Mouse (Mus musculus) liver, postnatal 0 days (tissue): ENCODE data around the gene Pidd1. TPM values are rescaled to one million over a fixed set of nuclear protein-coding genes. Genes with fewer than 3 reads are reported as not detected.
"Not testable (repeated sequence)": the region's sequence is repeated elsewhere in the genome, so short reads cannot be mapped to it uniquely, and the experiment has no call there.

Experiments used
- ATAC-seq: fragments of 200-750 bp; cut with Nextera tagmentation; 2 replicates; pipeline ENCODE4 v1.8.0; 2017; ENCODE audit warnings: mild to moderate bottlenecking, moderate library complexity
- DNase-seq: peaks from one replicate; pipeline ENCODE4 v3.0.0-alpha.2; 2016
- H3K27ac ChIP-seq: fragments of 300-500 bp; sonication (generic); 2 replicates; pipeline ENCODE4 v1.5.1; 2014; ENCODE audit warnings: antibody characterized with exemption, moderate library complexity, mild to moderate bottlenecking, low read depth
- H3K27me3 ChIP-seq: fragments of 300-500 bp; sonication (generic); 2 replicates; pipeline ENCODE4 v1.6.1; 2014; ENCODE audit warnings: low read length, control low read depth, mixed read lengths; ENCODE audit not compliant: insufficient read depth
- H3K36me3 ChIP-seq: fragments of 300-500 bp; sonication (generic); replicated peaks from 2 replicates; pipeline ENCODE4 v1.6.1; 2014; ENCODE audit warnings: mild to moderate bottlenecking, control low read depth, low read length, moderate library complexity, mixed read lengths; ENCODE audit not compliant: insufficient read depth
- H3K4me1 ChIP-seq: fragments of 300-500 bp; sonication (generic); 2 replicates; pipeline ENCODE4 v1.6.1; 2014; ENCODE audit warnings: antibody characterized with exemption, mild to moderate bottlenecking, control low read depth; ENCODE audit not compliant: insufficient read depth
- H3K4me2 ChIP-seq: fragments of 300-500 bp; sonication (generic); 2 replicates; pipeline ENCODE4 v1.6.1; 2014; ENCODE audit warnings: low read depth, mild to moderate bottlenecking, low read length, moderate library complexity, mixed read lengths
- H3K4me3 ChIP-seq: fragments of 300-500 bp; sonication (generic); 2 replicates; pipeline ENCODE4 v1.5.1; 2014; ENCODE audit warnings: low read depth, low read length
- H3K9ac ChIP-seq: fragments of 300-500 bp; sonication (generic); replicated peaks from 2 replicates; pipeline ENCODE4 v1.6.1; 2014; ENCODE audit warnings: mild to moderate bottlenecking, moderate library complexity
- H3K9me3 ChIP-seq: fragments of 300-500 bp; sonication (generic); 2 replicates; pipeline ENCODE4 v1.6.1; 2016; ENCODE audit warnings: mild to moderate bottlenecking, control low read depth, low read length, mixed read lengths
- CTCF ChIP-seq: sonication (generic); IDR thresholded peaks from 2 replicates; pipeline ENCODE4 v1.5.1; 2016; ENCODE audit warnings: antibody characterized with exemption, low read depth
- EP300 ChIP-seq: IDR thresholded peaks from 2 replicates; pipeline ENCODE4 v1.6.1; 2016; ENCODE audit warnings: antibody characterized with exemption, low read depth, mild to moderate bottlenecking
- WGBS: fragments of 180-500 bp; shearing (Covaris S2); extraction: QIAGEN DNeasy Blood & Tissue Kit; methylation state at CpG from one replicate; pipeline ENCODE4 v1.1.7; 2014; ENCODE audit not compliant: insufficient replicate concordance; 5-methylcytosine and 5-hydroxymethylcytosine counted together
- polyA plus RNA-seq: library from polyadenylated mRNA; unstranded; fragments of >200 nt; fragmentation: Nextera tagmentation; extraction: Ambion mirVana; gene quantifications from 2 replicates; pipeline ENCODE4 v1.2.1, GENCODE M21; 2015

The Pidd1 gene
- polyA plus RNA-seq, 1 experiment from 2014 or later = 4.3 TPM

DNA sequence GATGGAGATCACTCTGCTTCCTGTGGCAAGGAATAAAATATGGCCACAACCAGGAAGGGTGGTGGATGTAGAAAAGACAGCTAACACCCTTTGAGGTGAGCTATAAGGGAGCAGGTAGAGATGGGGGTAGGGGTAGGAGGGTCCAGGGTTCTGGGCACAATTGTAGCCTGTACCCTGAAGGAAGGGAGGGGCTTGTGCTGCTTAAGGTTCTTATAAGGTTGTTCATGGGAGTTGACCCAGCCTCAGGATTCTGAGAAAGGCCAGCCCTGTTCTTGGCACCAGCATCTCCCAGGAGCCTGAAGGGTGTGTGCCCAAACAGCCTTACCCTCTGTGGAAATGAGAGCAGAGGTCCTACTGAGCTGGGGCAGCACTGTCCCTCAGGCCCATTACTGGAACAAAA, 8.1 kb upstream of the Pidd1 start:
- no peak for TF ChIP-seq CTCF
- TF ChIP-seq EP300 = no peak
- no peak for ATAC-seq
- no peak overlapping the region for H3K27ac ChIP-seq
- peaks cover 19% of the 10 kb centered on the region for H3K36me3 ChIP-seq
- no peak overlapping the region for H3K4me2 ChIP-seq
- no peaks in the 10 kb centered on the region for H3K9me3 ChIP-seq
- H3K9ac ChIP-seq = no peak overlapping the region; the same call in 1 of the 2 replicates
- H3K4me3 ChIP-seq = no peak overlapping the region
- no peak for DNase-seq
- peaks cover 25% of the 10 kb centered on the region for H3K4me1 ChIP-seq
- H3K27me3 ChIP-seq = no peaks in the 10 kb centered on the region

GRCm38 (mm10) chr7:141447110-141447991, 3.5 kb upstream of the Pidd1 start, which contains the start of gene Rplp2:
TSS of gene Rplp2 (plus strand) at chr7:141447370.
- Histone ChIP-seq H3K9me3 (no peaks in the 10 kb centered on the region), H3K4me2 (peak within 1 kb of the TSS; percentile 75), H3K27ac (peak within 1 kb of the TSS; percentile 84), H3K27me3 (no peaks in the 10 kb centered on the region), H3K4me1 (peaks cover 36% of the 10 kb centered on the region), H3K9ac (peak within 1 kb of the TSS; percentile 73), H3K4me3 (peak within 1 kb of the TSS; percentile 62), H3K36me3 (peaks cover 19% of the 10 kb centered on the region)
- ATAC-seq = peak; percentile 90
- under 1% methylated on average over 59 of the region's 63 CpGs for WGBS
- TF ChIP-seq EP300 = no peak
- TF ChIP-seq CTCF = peak; percentile 33
- peak; percentile 94 for DNase-seq

- not testable (repeated sequence) for H3K27me3 ChIP-seq, H3K9me3 ChIP-seq, H3K27ac ChIP-seq, ATAC-seq, DNase-seq
- Histone ChIP-seq H3K36me3 (peaks cover 14% of the 10 kb centered on the region), H3K4me3 (peak overlapping the region; percentile 62; the same call in 1 of the 2 replicates), H3K9ac (0 out of 2 replicates have a peak overlapping the region, but pooled peaks have one; percentile 73), H3K4me2 (peak overlapping the region; percentile 75), H3K4me1 (peaks cover 36% of the 10 kb centered on the region)
- WGBS = 84% methylated on average over 3 of the region's 3 CpGs
Observed at GRCm38 (mm10) chr7:141446374-141446773, 2.5 kb upstream of the Pidd1 start.

- Histone ChIP-seq H3K9me3 (no peaks in the 10 kb centered on the region), H3K9ac (peak overlapping the region; percentile 75), H3K36me3 (peaks cover 24% of the 10 kb centered on the region), H3K4me3 (peak overlapping the region; percentile 66), H3K4me1 (peaks cover 39% of the 10 kb centered on the region), H3K4me2 (peak overlapping the region; percentile 91), H3K27me3 (no peaks in the 10 kb centered on the region), H3K27ac (peak overlapping the region; percentile 69; the same call in 1 of the 2 replicates)
- peak; percentile 2; the same call in 1 of the 2 replicates for ATAC-seq
- TF ChIP-seq EP300 (no peak), CTCF (peak; percentile 70)
- 18% methylated on average over 12 of the region's 12 CpGs for WGBS
- DNase-seq = no peak
Observed at GRCm38 (mm10) chr7:141443081-141443821, 574 bp downstream of the Pidd1 start.

GRCm38 (mm10) chr7:141442199-141442598, 1.6 kb downstream of the Pidd1 start:
- no peak for TF ChIP-seq CTCF
- TF ChIP-seq EP300 = no peak
- no peak overlapping the region for H3K27ac ChIP-seq
- H3K9ac ChIP-seq = no peak overlapping the region; the same call in 1 of the 2 replicates
- ATAC-seq (no peak), DNase-seq (no peak)
- peak overlapping the region; percentile 91 for H3K4me2 ChIP-seq
- H3K4me1 ChIP-seq = peaks cover 39% of the 10 kb centered on the region
- 86% methylated on average over 13 of the region's 13 CpGs for WGBS
- H3K27me3 ChIP-seq = no peaks in the 10 kb centered on the region
- peak overlapping the region; percentile 66 for H3K4me3 ChIP-seq
- H3K9me3 ChIP-seq = no peaks in the 10 kb centered on the region
- peaks cover 26% of the 10 kb centered on the region for H3K36me3 ChIP-seq

- H3K27ac ChIP-seq = no peak overlapping the region
- peaks cover 26% of the 10 kb centered on the region for H3K36me3 ChIP-seq
- 94% methylated on average over 9 of the region's 9 CpGs for WGBS
- no peak for ATAC-seq
- no peak for DNase-seq
- no peak overlapping the region for H3K9ac ChIP-seq
- peaks cover 41% of the 10 kb centered on the region for H3K4me1 ChIP-seq
- H3K27me3 ChIP-seq = no peaks in the 10 kb centered on the region
- no peak overlapping the region for H3K4me3 ChIP-seq
- H3K4me2 ChIP-seq = peak overlapping the region; percentile 91; the same call in 1 of the 2 replicates
- H3K9me3 ChIP-seq = no peaks in the 10 kb centered on the region
- TF ChIP-seq EP300 (no peak), CTCF (no peak)
Observed at GRCm38 (mm10) chr7:141441460-141441859, 2.4 kb downstream of the Pidd1 start.
